Mouse (Mus musculus): Measurements from ENCODE around the gene Scgb1a1. TPM values are rescaled to one million over a fixed set of nuclear protein-coding genes. Genes with fewer than 3 reads are reported as not detected.
A peak's percentile ranks its signal among the peaks of the same experiment; 100 is the strongest.

Scgb1a1 gene
- total and polyA plus RNA-seq, 3 experiments: not detected

DNA sequence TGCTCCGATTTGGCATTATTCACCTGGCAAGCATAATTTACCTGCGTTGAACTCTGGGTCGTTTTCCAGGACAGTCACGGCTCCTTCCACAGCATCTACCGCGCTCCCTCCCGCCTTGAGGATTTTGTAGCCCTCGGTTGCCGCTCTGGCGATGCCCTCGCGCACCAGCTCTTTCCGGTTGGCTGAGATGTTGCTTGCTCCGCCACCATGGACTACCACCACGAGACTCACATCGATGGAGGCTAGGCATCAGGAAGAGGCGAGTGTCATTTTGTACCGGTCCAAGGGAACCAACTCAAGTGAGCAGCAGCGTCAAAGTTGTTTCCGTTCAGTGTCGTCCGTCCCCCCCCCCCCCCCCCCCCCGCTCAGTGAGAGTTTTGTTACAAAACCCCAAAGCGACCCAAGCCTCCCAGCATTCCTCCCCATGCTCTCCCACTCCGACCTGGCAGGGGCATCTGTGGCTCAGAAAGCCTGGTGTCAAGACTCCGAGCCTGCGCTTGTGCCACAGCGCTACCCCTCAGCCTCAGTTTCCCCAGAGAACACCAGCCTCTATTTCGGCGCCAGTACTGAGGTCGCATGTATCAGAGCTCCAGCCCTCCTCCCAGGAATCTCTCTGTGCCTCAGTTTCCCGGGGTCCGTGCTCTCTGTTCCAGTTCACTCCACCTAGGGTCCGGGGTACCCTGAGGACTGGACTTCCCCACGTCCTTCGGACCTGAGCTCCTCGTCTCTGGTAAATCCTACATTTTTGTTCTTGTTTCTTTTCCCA lies 47.2 kb upstream of the Scgb1a1 start:
- H3K4me3 ChIP-seq (ENCODE audit: control insufficient read depth in 1 of 2, insufficient read depth in 1 of 2, low read depth in 2 of 2, low read length in 2 of 2): peak overlapping the region; percentile 76 to 90
- peaks cover 10% of the 10 kb centered on the region for H3K79me2 ChIP-seq (ENCODE audit: control insufficient read depth, insufficient read depth, low read length, poor library complexity)
- peaks cover 8 to 24% of the 10 kb centered on the region in 2 experiments for H3K36me3 ChIP-seq (ENCODE audit: control insufficient read depth in 1 of 2, insufficient read depth in 2 of 2, low read length in 2 of 2)
- no peaks in the 10 kb centered on the region for H3K9me3 ChIP-seq (replicated peaks; ENCODE audit: insufficient read depth, low read length)
- peak overlapping the region; percentile 64 for H3K27ac ChIP-seq (ENCODE audit: control insufficient read depth, low read depth, low read length)
- peak overlapping the region; percentile 88 for H3K9ac ChIP-seq (ENCODE audit: control insufficient read depth, low read depth, low read length, poor library complexity, severe bottlenecking)
- peak; percentile 59 for DNase-seq (ENCODE audit: low read depth, low spot score)
- peaks cover 2 to 12% of the 10 kb centered on the region in 2 experiments for H3K4me1 ChIP-seq (ENCODE audit: control insufficient read depth in 1 of 2, insufficient read depth in 2 of 2, low read length in 2 of 2)
- no peaks in the 10 kb centered on the region for H3K27me3 ChIP-seq (ENCODE audit: control insufficient read depth in 1 of 2, insufficient read depth in 2 of 2, low read length in 2 of 2)
- 0 out of 2 replicates have a peak, but pooled peaks have one; percentile 10 for TF ChIP-seq KAT2A (conservative IDR thresholded peaks at IDR 0.05; ENCODE audit: low read depth, low read length)
- TF ChIP-seq CTCF (IDR thresholded peaks at IDR 0.05 in 2 of 3, conservative IDR thresholded peaks at IDR 0.05 in 1 of 3; ENCODE audit: control insufficient read depth in 1 of 3, insufficient read depth in 1 of 3, low read depth in 2 of 3, low read length in 3 of 3, poor library complexity in 1 of 3, severe bottlenecking in 1 of 3): no peak
- TF ChIP-seq TBP (IDR thresholded peaks at IDR 0.05; ENCODE audit: low read depth, low read length): no peak
- no peak for TF ChIP-seq MYC (IDR thresholded peaks at IDR 0.05; ENCODE audit: low read depth, low read length)
- TF ChIP-seq ELF1 (IDR thresholded peaks at IDR 0.05; ENCODE audit: low read depth, low read length): 0 out of 2 replicates have a peak, but pooled peaks have one; percentile 11
- no peak for TF ChIP-seq GATA1 (IDR thresholded peaks at IDR 0.05; ENCODE audit: low read depth, low read length)
- TF ChIP-seq RAD21 (IDR thresholded peaks at IDR 0.05; ENCODE audit: low read depth, low read length): no peak
- TF ChIP-seq POLR2AphosphoS5 (IDR thresholded peaks at IDR 0.05; ENCODE audit: borderline replicate concordance, low read depth, low read length): no peak
- TF ChIP-seq SMC3 (IDR thresholded peaks at IDR 0.05; ENCODE audit: low read depth, low read length): no peak
- no peak for TF ChIP-seq CHD1 (IDR thresholded peaks at IDR 0.05; ENCODE audit: low read depth, low read length)
- no peak for TF ChIP-seq GABPA (IDR thresholded peaks at IDR 0.05; ENCODE audit: low read depth, low read length)
- no peak for TF ChIP-seq EP300 (IDR thresholded peaks at IDR 0.05; ENCODE audit: low read depth in 1 of 2, low read length in 2 of 2)
- TF ChIP-seq MEF2A (IDR thresholded peaks at IDR 0.05; ENCODE audit: extremely low read depth, insufficient replicate concordance, low read depth, low read length, poor library complexity, severe bottlenecking): no peak
- no peak for TF ChIP-seq UBTF (IDR thresholded peaks at IDR 0.05; ENCODE audit: borderline replicate concordance, insufficient read depth, low read depth, low read length)
- TF ChIP-seq MYB (IDR thresholded peaks at IDR 0.05; ENCODE audit: low read depth, low read length): no peak
- TF ChIP-seq ZKSCAN1 (IDR thresholded peaks at IDR 0.05; ENCODE audit: low read depth, low read length): no peak

DNA sequence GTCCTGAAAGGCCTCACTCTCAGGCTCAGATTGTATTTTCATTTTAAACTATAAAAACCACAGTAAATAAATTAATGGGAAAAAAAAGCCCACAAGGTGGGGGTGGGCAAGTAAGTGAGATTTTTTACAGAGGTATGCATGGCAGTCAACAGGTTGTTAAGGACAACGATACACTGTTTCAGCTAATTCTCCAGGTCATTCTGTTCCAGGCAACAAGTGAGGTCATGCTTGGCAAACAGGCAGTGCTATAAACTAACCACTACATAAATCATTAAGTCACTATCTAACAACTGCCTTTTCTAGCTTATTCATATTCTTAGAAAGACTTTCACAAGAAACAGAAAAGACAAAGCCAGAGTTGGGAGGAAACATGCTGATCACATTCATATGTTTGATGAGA lies 42.2 kb upstream of the Scgb1a1 start:
- no peak for DNase-seq (ENCODE audit: low read depth, low spot score)
- Histone ChIP-seq H3K27me3 (ENCODE audit: control insufficient read depth in 1 of 2, insufficient read depth in 2 of 2, low read length in 2 of 2) (no peaks in the 10 kb centered on the region), H3K9ac (ENCODE audit: control insufficient read depth, low read depth, low read length, poor library complexity, severe bottlenecking) (no peak overlapping the region), H3K79me2 (ENCODE audit: control insufficient read depth, insufficient read depth, low read length, poor library complexity) (peaks cover 7% of the 10 kb centered on the region), H3K27ac (ENCODE audit: control insufficient read depth, low read depth, low read length) (no peak overlapping the region), H3K4me3 (ENCODE audit: control insufficient read depth in 1 of 2, insufficient read depth in 1 of 2, low read depth in 2 of 2, low read length in 2 of 2) (no peak overlapping the region), H3K36me3 (ENCODE audit: control insufficient read depth in 1 of 2, insufficient read depth in 2 of 2, low read length in 2 of 2) (peaks cover 10 to 17% of the 10 kb centered on the region in 2 experiments), H3K4me1 (ENCODE audit: control insufficient read depth in 1 of 2, insufficient read depth in 2 of 2, low read length in 2 of 2) (peaks cover 2 to 12% of the 10 kb centered on the region in 2 experiments), H3K9me3 (replicated peaks; ENCODE audit: insufficient read depth, low read length) (no peaks in the 10 kb centered on the region)
- TF ChIP-seq E2F4 (IDR thresholded peaks at IDR 0.05; ENCODE audit: borderline replicate concordance, low read depth, low read length) (no peak), ZKSCAN1 (IDR thresholded peaks at IDR 0.05; ENCODE audit: low read depth, low read length) (no peak), GABPA (IDR thresholded peaks at IDR 0.05; ENCODE audit: low read depth, low read length) (no peak), ETS1 (IDR thresholded peaks at IDR 0.05; ENCODE audit: low read depth, low read length) (no peak), MEF2A (IDR thresholded peaks at IDR 0.05; ENCODE audit: extremely low read depth, insufficient replicate concordance, low read depth, low read length, poor library complexity, severe bottlenecking) (no peak), USF1 (IDR thresholded peaks at IDR 0.05; ENCODE audit: low read depth, low read length) (no peak), TAL1 (IDR thresholded peaks at IDR 0.05; ENCODE audit: low read length) (no peak), MYC (IDR thresholded peaks at IDR 0.05; ENCODE audit: low read depth, low read length) (no peak), SIN3A (IDR thresholded peaks at IDR 0.05; ENCODE audit: low read length) (no peak), ZMIZ1 (IDR thresholded peaks at IDR 0.05; ENCODE audit: low read depth, low read length) (no peak), ELF1 (IDR thresholded peaks at IDR 0.05; ENCODE audit: low read depth, low read length) (no peak), GATA1 (IDR thresholded peaks at IDR 0.05; ENCODE audit: low read depth, low read length) (no peak), UBTF (IDR thresholded peaks at IDR 0.05; ENCODE audit: borderline replicate concordance, insufficient read depth, low read depth, low read length) (no peak), RCOR1 (IDR thresholded peaks at IDR 0.05; ENCODE audit: low read depth, low read length) (no peak), POLR2AphosphoS2 (IDR thresholded peaks at IDR 0.05; ENCODE audit: low read length) (no peak), BHLHE40 (IDR thresholded peaks at IDR 0.05; ENCODE audit: borderline replicate concordance, low read depth, low read length) (no peak), USF2 (IDR thresholded peaks at IDR 0.05; ENCODE audit: borderline replicate concordance in 1 of 2, insufficient read depth in 1 of 2, low read depth in 1 of 2, low read length in 2 of 2) (no peak), ZNF384 (IDR thresholded peaks at IDR 0.05; ENCODE audit: low read depth, low read length) (no peak), KAT2A (conservative IDR thresholded peaks at IDR 0.05; ENCODE audit: low read depth, low read length) (no peak)

Data from MEL (cell line).